Mouse (Mus musculus) lung, postnatal 0 days (tissue): ENCODE results near the gene Crocc.
A peak's percentile ranks its signal among the peaks of the same experiment; 100 is the strongest.

ENCODE experiments used
- CTCF ChIP-seq: IDR thresholded peaks from 2 replicates; pipeline ENCODE4 v1.5.1; 2016; ENCODE audit warnings: antibody characterized with exemption, mild to moderate bottlenecking
- EP300 ChIP-seq: IDR thresholded peaks from 2 replicates; pipeline ENCODE4 v1.6.1; 2016; ENCODE audit warnings: antibody characterized with exemption, mild to moderate bottlenecking, control low read depth

- TF ChIP-seq CTCF, result peak; percentile 4; the same call in 1 of the 2 replicates
- TF ChIP-seq EP300, result no peak
Observed at GRCm38 (mm10) chr4:141056970-141057369, 3.4 kb downstream of the Crocc start.
